Mouse (Mus musculus): Measurements from ENCODE around the gene Nsl1.

- TF ChIP-seq POLR2A (IDR thresholded peaks at IDR 0.05; ENCODE audit: insufficient read depth, low read depth, low read length) (no peak), CTCF (IDR thresholded peaks at IDR 0.05) (no peak)
Observed at GRCm38 (mm10) chr1:191099772-191100291, 37.0 kb downstream of the Nsl1 start.

Data from heart, adult 2 months (tissue).